Mouse (Mus musculus) spleen, postnatal 10 days (tissue): ENCODE results near the gene Hebp1.

Experiments
- DNase-seq, 2 experiments: peaks; one replicate each; pipeline ENCODE4 v3.0.0; 2021 to 2022; ENCODE audit warnings: low spot score in 2 of 2

The Hebp1 gene

DNA sequence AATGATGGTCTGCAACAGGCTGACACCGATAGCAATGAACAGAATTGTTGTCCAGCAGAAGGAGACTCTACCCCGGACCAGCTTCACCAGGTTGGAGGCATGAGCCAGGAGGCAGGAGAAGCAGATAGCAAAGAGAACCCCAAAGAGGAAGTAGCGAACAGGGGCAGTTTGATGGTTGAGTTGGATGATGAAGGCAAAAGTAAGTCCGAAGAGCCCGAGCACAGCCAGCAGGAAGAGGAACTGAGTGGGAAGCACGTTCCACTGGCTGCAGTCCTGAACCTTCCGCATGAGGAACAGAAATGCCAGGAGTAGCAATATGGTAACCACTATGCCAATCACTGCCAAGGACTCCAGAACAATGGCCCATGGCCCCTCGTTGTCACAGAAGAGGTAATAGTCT, 81.3 kb downstream of the Hebp1 start:
- no peak for DNase-seq

DNA sequence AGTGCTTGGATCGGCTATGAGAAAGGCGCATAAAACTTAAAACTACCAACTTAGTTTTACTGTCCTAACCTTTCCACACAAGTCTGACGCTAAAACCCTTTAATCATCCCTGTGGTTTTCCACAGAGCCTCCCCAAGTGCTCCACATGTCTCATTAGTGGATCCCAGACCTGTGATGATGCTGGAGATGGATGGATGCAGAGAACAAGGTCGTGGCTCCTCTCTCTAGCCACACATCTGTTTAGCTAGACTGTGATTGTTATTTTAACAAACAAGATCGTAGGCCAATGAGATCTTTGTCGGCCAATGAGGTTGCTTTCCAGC, 84.7 kb downstream of the Hebp1 start:
- no peak for DNase-seq

DNA sequence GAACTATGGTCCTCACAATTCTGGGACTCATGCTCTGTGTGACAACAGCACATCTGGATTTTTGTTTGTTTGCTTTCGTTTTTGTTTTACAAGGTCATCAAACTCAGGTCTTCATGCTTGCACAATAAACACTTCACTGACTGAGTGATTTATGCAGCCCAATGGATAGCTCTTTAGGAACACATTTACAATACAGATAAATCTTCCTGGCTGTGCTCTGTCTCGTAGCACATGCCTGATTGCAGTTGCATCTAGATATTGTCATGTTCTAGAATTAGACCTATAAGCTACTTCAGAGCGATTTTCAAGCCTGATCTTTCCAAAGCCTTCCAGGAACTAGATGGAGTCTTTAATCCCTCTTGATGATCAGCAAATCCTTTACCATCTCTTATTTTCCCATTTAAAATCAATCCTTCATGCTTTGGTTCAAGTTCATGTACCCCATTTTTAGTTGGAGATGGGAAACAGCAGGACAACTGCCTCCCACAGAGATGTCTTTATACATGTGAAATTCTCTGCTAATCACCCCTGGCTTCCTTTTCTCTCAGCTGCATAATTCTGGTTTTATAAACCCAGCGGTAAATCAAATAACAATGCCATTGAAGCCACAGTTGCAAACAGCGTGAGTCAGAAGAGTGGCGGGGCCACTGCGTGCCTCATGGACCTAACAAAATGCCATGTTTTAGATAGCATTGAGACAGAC, 85.3 kb downstream of the Hebp1 start:
- no peak for DNase-seq

DNA sequence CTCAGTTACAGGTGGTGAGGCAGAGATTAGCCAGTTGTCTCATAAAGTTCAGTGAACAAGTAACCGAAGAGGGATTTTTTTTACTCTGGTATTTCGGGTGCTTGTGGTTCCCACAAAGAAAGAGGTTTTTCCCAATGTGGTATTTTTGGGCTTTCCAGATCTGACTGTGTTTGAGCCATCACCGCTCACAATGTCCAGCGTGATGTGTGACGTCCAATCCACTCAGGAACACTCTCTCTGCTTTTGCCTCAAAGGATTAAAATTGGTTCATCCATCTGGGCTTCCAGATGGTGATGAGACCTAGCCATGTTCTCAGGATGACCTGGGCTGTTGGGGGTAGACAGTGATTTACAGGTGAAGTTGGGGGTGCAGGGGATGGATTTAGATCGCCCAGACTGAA, 90.8 kb downstream of the Hebp1 start:
- no peak for DNase-seq

DNA sequence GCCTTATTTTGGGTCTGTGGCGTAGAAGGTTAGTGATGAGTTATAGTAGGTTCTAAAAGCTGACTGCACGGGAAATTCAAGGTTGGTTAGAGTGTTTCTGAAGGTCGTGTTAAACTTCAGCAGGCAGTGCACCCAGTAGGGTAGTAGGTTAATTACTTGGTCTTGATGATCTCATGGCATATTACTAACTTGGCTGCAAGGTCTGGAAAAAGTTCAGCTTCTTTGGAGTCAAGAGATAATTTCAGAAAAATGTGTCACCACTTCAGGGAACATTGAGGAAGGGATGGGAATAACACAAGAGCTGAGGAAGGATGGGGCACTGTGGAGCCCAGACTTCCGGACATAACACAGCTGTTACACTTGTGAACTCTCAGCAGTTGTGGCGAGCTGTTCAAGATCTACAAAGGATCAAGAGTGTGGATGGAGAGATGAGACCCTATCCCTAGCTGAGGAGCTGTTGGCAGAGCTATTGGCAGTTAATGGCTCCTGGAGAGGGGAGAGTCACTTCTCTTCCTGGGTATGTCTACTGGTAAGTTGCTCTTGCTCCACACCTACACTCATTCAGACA, 95.0 kb downstream of the Hebp1 start:
- DNase-seq = no peak

DNA sequence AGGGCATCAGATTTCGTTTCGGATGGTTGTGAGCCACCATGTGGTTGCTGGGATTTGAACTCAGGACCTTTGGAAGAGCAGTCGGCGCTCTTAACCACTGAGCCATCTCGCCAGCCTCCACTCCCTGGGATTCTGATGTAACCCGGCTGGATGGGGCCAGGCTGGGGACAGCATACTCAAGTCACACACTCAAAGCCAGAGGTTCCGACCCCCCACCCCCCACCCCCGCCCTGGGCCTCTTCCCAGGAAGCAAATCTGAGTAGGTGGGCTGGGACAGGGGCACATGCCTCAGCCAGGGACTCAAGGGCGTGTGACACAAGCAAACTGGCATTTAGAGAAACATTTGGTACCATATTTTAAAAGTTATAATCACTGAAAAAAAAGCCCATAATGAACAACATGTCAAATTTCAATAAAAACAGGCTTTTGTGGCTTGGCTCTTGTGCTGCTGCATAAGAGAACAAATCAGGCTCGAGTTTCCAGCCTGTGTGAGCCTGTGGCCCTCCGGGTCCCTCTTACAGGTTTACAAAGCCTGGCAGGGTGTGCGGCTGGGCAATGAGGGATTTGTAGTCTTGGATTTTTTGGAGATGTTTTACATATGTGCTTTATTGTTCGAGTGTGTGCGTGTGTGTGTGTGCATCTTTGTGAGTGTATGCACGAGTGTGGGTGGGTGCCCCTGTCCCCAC, 96.9 kb downstream of the Hebp1 start:
- DNase-seq = no peak

DNA sequence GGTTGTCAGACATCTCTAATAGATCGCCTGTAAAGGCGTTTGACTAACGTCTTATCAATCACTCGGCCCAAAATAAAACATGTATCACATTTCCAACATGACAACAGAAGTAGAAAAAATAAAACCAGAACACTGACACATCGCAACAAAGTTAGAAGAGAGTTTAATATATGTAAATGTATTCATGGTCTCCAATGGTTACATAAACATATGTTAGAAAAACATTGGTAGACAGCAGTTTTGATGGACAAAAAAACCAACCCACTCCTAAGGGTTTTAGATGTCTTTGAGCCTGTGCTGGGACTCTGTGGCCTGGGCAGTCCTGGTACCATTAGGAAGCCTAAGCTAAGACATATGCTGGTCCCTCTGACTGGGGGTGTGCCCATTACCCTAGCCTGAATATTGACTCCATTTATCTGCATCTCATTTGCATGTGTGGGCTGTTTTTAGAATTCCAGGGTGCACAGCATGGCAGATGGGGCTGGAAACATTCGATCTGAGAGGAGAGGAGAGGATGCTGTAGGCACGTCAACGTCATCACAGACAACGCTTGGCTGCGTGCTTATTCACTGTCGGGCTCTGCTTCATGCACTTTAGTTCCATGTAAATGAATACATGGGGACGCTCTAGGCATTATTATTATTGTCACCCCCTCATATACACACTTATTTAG, 104.9 kb downstream of the Hebp1 start:
- no peak for DNase-seq

DNA sequence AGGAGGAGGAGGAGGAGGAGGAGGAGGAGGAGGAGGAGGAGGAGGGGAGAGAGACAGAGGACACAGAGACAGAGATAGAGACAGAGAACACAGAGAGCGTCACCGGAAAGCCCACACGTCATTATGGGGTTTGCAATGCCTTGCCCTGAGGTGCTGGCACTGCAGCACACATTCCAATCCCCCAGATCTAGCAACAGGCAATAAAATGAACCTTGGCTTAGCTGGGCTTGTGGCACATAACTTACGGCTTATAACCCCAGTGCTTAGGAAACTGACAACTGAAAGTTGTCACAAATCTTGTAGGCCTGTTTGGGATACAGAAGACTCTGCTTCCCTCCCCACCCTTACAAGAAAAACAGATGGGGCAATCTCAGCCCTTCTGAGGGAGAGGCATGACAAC, 107.2 kb downstream of the Hebp1 start:
- no peak for DNase-seq

DNA sequence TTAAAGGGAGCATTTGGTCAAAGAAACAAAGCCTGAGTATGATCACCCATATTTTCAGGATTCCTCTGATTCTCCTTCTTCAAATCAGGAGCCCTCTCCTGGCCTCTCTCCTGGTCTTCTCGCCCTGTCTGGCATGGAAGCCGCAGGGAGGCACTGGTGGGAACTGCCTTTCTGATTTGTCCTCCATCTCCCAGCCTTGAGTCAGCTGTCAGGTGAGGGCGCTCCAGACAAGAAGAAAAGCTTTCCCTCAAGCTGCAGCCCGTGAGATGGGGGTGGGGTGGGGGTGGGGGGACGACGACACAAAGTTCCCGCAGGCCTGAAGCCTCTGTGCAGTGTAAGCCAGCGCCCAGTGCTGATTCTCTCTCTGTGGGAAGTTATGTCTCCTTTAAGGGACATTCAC, 108.0 kb downstream of the Hebp1 start:
- no peak for DNase-seq

DNA sequence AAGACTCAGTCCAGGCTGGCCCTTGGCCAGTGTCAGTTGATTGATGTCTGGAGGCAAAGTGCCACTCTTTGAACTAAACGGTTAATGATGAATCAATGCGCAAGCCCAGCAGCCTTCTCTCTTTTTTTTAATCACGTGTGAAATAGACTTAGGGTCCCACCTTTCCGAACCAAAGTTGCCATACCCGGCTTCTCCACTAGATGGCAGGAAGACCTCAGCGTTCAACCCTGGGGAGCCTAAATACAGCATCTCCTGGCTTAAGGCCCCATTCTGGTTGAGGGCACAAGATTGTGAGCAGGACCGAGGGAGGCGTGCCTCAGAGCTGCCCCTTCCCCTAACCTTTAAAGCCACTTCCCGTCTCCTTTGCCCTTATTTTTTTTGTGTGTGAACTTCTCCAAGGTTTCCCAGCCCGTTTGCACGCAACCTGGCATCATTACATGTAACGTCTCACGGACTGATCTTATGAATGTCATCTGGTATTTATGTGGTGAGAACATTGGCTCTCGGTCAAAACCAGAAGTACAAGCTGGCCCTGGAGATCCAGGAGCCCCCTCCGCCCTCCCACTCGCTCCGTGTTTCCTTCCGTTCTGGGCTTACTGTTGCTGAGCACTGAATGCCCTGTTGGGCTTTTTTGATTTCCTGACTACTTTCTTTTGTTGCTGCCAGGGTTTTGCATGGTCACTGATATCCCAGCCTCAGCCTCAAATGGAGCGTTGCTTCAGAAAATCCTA, 109.9 kb downstream of the Hebp1 start:
- peak; percentile 68 to 84 for DNase-seq
